Mouse (Mus musculus) 416B (cell line): ENCODE measurements around the gene Twnk.
A peak's percentile ranks its signal among the peaks of the same experiment; 100 is the strongest.

ENCODE experiments used
- DNase-seq: peaks from one replicate; pipeline ENCODE4 v3.0.0; 2011; ENCODE audit warnings: low read depth

The Twnk gene

DNA sequence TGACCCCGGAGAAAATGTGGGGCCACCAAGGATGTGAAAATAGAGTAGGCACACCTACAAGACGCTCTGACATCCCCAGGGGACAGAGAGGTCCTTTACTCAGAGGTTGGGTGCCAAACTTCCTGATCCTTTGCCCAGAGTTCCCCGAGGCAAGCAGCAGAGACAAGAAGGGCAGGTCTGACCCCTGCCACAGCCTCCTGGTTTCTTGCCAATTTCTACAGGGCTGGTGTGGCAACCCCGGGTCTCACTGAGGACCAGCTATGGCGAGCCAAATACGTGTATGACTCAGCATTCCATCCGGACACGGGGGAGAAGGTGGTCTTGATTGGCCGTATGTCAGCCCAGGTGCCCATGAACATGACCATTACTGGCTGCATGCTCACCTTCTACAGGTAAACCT, 44.1 kb downstream of the Twnk start:
- peak; percentile 51 for DNase-seq

DNA sequence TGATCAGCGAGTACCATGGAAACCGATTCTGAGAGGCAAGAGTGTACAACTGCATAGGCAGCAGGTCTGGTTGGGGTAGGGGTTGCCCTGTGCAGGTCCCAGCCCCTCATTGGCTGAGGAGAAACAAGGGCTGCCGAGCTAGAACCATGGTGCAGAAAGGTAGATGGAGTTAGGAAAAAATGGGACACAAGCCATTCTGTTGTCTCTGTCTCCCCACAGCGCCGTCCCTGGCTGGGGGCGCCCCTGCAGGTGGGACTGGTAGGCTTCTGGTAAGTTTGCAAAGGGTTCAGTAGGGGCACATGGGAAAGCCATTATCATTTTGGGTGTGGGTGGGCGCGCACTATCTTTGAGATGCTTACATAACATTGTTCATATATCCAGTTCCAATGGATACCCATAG, 48.0 kb downstream of the Twnk start:
- DNase-seq: no peak

DNA sequence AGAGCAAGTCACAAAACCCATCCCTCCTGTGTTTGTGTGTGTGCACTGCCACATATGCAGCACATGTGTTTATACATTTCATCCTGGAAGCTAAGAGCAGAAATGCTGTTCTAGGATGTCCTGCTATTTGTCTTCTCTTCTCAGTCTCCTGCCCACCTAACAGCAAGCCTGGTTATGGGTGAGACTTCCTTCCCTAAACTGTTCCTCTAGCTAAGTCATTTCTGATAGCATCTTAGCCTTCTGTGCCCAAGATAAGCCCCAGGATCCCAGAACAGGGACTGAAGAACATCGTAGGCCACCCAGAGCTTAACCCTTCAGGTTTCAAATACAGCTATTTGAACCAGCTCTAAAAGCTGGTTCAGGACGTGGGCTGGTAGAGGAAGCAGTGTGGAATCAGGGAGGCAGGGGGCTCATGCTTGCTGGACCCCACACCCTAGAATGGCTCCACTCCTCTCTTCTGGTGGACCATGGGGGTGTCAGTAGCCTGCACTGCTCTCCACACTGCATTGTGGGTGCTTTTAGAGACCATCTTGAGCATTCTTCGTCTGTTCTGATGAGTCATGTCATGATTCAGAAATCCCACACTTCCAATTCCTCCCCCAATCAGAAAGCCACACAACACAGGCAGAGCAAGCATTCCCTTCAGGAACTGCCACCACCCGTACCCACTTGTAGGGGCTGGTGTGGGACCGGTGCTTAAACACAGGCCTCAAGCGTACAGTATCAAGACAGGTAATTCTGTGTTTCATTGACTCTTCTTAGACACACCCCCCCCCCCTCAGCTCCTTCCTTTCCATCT, 49.6 kb downstream of the Twnk start:
- DNase-seq: peak; percentile 77

DNA sequence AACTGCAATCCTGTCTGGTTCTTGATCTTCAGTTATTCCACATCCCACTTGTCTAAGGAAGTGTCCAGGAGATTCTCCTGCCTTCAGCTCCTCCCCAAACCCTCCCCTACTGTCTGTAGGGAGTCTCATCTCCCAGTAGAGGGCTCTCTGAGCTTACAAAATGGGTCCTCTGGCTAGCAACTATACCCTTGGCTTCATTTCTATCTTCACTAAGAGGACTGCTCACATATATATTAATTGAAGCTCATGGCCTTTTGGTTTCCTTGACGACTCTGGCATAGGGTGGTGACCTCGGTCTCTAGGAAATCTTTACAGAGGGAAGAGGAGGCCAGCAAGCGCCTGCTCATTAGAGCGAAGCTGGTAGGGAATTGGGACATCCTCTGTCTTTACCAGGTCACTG, 50.9 kb downstream of the Twnk start:
- peak; percentile 87 for DNase-seq

DNA sequence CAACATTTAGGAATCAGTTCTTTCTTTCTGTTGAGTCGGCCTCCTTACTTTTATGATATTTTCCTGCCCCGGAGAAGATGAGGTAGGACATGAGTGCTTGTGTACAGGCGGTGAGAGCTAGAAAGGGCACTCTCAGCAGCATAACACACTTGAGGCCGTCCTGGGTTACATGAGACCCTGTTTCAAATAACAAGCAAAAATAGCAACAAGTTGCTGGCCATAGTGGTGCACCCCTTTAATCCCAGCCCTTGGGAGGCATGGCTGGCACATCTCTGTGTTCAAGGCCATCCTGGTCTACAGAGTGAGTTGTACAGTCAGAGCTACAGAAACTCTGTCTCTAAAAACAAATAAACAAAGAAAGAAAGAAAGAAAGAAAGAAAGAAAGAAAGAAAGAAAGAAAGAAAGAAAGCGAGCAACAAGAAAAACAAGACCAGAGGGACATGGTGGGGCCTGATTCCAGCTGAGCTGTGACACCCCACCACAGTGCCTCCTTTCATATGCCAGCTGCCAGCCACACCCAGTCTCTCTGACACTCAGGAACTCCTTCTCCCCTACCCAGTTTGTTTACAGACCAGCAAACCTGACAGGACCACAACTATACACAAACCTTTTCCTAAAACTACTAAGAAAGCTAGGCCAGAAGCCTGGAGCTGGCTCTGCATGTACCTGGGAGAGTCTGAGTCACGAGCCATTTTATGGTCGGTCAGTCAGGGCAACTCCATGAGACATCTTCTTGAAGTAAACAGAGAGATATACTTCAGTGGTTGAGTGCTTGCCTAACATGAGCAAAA, 51.6 kb downstream of the Twnk start:
- peak; percentile 60 for DNase-seq

DNA sequence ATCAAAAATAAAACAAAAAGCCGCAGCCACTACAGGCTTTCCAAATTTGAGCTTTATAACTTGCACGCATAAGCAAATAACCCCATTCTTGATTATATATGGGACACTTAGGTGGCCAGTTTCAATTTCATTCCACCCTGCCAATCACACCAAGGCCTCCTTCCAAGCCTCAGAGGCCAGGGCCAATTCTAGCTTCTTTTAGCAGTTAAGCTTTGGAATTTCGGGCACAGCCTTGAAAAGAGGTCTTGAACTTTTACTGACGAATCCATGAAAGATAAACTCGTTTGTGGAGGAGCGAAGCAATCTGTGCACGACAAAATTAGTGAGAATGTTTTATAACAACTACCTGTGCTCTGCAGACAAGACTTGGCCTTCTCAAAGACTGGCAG, 52.3 kb downstream of the Twnk start:
- no peak for DNase-seq

DNA sequence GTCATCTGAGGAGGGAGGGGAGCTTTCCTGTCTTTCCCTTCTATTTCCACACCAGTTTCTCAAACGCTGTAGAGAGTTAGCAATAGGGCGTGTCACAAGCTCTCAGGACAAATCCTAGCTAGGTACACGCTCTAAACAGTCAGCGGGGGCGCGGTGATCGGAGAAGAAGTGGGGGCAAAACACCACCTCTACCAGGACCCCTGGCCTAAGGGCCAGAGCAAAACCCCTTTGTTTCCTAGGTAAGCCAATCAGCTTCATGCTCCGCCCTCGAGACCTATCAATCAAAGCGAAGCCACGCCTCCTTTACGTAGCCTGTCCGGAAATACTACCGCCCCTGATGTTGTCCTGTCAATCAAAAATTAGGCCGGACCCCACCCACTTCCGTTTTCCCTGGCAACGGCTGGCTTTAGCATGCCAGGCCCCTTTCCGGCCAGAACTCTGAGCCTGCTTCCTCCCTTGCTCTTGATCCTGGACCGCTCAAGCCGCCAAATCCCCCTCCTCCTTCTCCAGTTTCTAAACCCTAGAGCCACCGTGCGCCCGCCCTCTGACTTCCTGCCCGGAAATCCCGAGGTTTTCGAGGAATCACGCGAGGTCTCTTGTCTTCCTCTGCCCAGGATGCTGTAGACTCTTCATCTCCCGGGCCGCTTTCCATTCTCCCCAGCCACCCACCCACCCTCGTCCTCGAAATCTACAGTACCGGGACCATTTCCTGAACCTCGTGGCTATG, 52.8 kb downstream of the Twnk start:
- peak; percentile 100 for DNase-seq

DNA sequence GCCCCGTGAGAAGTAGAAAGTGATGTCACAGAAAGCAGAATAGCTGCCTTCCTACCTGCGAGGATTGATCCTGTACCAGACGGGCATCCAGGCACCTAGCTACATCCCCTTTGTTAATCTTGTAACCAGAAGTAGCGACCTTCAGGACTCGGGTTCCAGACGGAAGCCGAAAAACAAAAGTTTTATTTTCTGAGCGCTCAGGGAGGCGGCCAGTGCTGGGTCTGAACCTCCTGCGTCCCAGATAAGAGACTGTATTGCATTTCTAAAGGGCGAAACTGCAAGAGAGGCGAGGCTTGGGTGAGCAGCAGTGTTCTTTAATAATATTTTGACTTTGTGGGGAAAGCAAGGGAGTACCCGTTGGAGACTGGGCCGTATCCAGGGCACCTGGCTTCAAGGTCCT, 53.4 kb downstream of the Twnk start:
- no peak for DNase-seq
